Mouse (Mus musculus): ENCODE results near the gene 6030445D17Rik.

GRCm38 (mm10) chr4:136451564-136451963, 10.5 kb upstream of the 6030445D17Rik start:
- TF ChIP-seq POLR2A (IDR thresholded peaks at IDR 0.05; ENCODE audit: low read depth, low read length) (no peak), CTCF (IDR thresholded peaks at IDR 0.05; ENCODE audit: extremely low read depth, insufficient read length, insufficient replicate concordance, low read depth, low read length) (no peak)

Measured in small intestine, adult 2 months (tissue).